Mouse (Mus musculus): ENCODE results near the gene Nr2e3.
"Not testable (repeated sequence)": the region's sequence is repeated elsewhere in the genome, so short reads cannot be mapped to it uniquely, and the experiment has no call there.

The Nr2e3 gene

GRCm38 (mm10) chr9:59951001-59951750 lies 9.3 kb downstream of the Nr2e3 start:
- DNase-seq (ENCODE audit: low read depth in 1 of 2, low spot score in 2 of 2), result no peak

GRCm38 (mm10) chr9:59949981-59950380 lies 10.5 kb downstream of the Nr2e3 start:
- DNase-seq (ENCODE audit: low read depth in 1 of 2, low spot score in 2 of 2), result no peak

- no peak for DNase-seq (ENCODE audit: low read depth in 1 of 2, low spot score in 2 of 2)
These were observed 10.9 kb downstream of the Nr2e3 start for GRCm38 (mm10) chr9:59949511-59949910.

GRCm38 (mm10) chr9:59948691-59949250 lies 11.7 kb downstream of the Nr2e3 start:
- no peak for DNase-seq (ENCODE audit: low read depth in 1 of 2, low spot score in 2 of 2)

GRCm38 (mm10) chr9:59948226-59948625 lies 12.2 kb downstream of the Nr2e3 start:
- DNase-seq (ENCODE audit: low read depth in 1 of 2, low spot score in 2 of 2), result no peak

GRCm38 (mm10) chr9:59947271-59947670 lies 13.2 kb downstream of the Nr2e3 start:
- DNase-seq (ENCODE audit: low read depth in 1 of 2, low spot score in 2 of 2), result no peak

- DNase-seq (ENCODE audit: low read depth in 1 of 2, low spot score in 2 of 2), result no peak
These were observed 15.2 kb downstream of the Nr2e3 start for GRCm38 (mm10) chr9:59945241-59945640.

- DNase-seq (ENCODE audit: low read depth in 1 of 2, low spot score in 2 of 2), result no peak
These were observed 16.6 kb downstream of the Nr2e3 start for GRCm38 (mm10) chr9:59943826-59944225.

- DNase-seq (ENCODE audit: low read depth in 1 of 2, low spot score in 2 of 2), result no peak
These were observed 17.9 kb downstream of the Nr2e3 start for GRCm38 (mm10) chr9:59942501-59943085.

GRCm38 (mm10) chr9:59941885-59942350 lies 18.5 kb downstream of the Nr2e3 start:
- no peak for DNase-seq (ENCODE audit: low read depth in 1 of 2, low spot score in 2 of 2)

- no peak for DNase-seq (ENCODE audit: low read depth in 1 of 2, low spot score in 2 of 2)
These were observed 19.3 kb downstream of the Nr2e3 start for GRCm38 (mm10) chr9:59940913-59941884.

GRCm38 (mm10) chr9:59939691-59940090 lies 20.8 kb downstream of the Nr2e3 start:
- DNase-seq (ENCODE audit: low read depth in 1 of 2, low spot score in 2 of 2), result no peak

- DNase-seq (ENCODE audit: low read depth in 1 of 2, low spot score in 2 of 2), result no peak
These were observed 21.9 kb downstream of the Nr2e3 start for GRCm38 (mm10) chr9:59938529-59938928.

GRCm38 (mm10) chr9:59935866-59936265 lies 24.6 kb downstream of the Nr2e3 start:
- not testable (repeated sequence) for DNase-seq (ENCODE audit: low read depth in 1 of 2, low spot score in 2 of 2)

- DNase-seq (ENCODE audit: low read depth in 1 of 2, low spot score in 2 of 2), result no peak
These were observed 30.2 kb downstream of the Nr2e3 start for GRCm38 (mm10) chr9:59930248-59930647.

GRCm38 (mm10) chr9:59914761-59915160 lies 45.7 kb downstream of the Nr2e3 start:
- DNase-seq (ENCODE audit: low read depth in 1 of 2, low spot score in 2 of 2), result no peak

GRCm38 (mm10) chr9:59903382-59903781 lies 57.1 kb downstream of the Nr2e3 start:
- DNase-seq (ENCODE audit: low read depth in 1 of 2, low spot score in 2 of 2), result no peak

Measured in monocyte, adult 2 months (primary cell).